1 mouse cellular context compared by ENCODE assay signal in the genomic region with DNA sequence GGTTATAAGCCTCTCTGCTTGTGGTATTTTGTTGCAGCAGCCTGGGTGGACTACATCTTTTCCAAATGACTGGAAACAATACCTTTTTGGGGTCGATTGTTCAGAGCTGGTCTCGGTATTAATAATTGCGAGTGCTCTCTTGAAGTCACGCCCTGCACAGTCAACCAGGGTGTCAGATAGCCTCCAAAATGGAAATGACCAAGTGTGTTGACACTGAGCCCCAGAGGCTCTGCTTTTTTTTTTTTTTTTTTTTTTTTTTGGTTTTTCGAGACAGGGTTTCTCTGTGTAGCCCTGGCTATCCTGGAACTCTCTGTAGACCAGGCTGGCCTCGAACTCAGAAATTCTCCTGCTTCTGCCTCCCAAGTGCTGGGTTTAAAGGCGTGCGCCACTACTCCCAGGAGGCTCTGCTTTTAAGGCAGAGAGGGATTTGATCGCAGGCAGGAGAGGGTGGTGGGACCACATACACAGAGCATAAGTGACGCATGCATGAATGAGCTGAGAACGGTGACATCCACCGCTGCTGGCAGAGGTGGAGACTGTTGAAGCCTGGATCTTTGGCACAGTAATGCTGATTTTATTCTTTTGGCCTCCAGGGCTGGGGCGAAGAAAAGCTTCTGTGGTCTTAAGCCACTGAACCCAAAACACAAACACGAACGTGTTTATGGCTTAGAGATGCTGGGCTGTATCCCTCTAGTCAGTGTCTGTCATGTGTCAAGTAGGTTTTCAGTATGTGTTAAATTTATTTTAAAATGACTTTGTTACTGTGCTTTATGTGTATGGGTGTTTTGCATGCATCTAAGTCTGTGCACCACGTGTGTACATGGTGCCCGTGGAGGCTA.
TF ChIP-seq lines count a peak whose summit lies in the region.

No protein-coding gene starts in this region.

TF ChIP-seq in CH12.LX, 34 proteins besides CTCF, POLR2A, EP300 and RAD21:
- TF ChIP-seq ELF1 (IDR thresholded peaks at IDR 0.05; ENCODE audit: low read depth, low read length) (no peak), MEF2A (IDR thresholded peaks at IDR 0.05; ENCODE audit: borderline replicate concordance, low read depth, low read length) (peak; percentile 64; the same call in 1 of the 2 replicates), SIN3A (IDR thresholded peaks at IDR 0.05; ENCODE audit: low read length) (0 out of 2 replicates have a peak, but pooled peaks have one; percentile 34), MAFK (IDR thresholded peaks at IDR 0.05; ENCODE audit: insufficient replicate concordance, low read length) (no peak), ZC3H11A (IDR thresholded peaks at IDR 0.05; ENCODE audit: low read depth, low read length) (no peak), MYC (IDR thresholded peaks at IDR 0.05; ENCODE audit: low read depth, low read length) (no peak), BHLHE40 (IDR thresholded peaks at IDR 0.05; ENCODE audit: low read depth, low read length) (peak; percentile 78), ETS1 (conservative IDR thresholded peaks at IDR 0.05; ENCODE audit: low read depth, low read length) (peak; percentile 56), E2F4 (IDR thresholded peaks at IDR 0.05; ENCODE audit: insufficient replicate concordance, low read depth, low read length) (no peak), TBP (conservative IDR thresholded peaks at IDR 0.05; ENCODE audit: low read depth, low read length) (no peak), UBTF (IDR thresholded peaks at IDR 0.05; ENCODE audit: low read depth, low read length) (no peak), ZNF384 (IDR thresholded peaks at IDR 0.05; ENCODE audit: low read depth, low read length) (peak; percentile 80), GABPA (IDR thresholded peaks at IDR 0.05; ENCODE audit: insufficient replicate concordance, low read depth, low read length) (no peak), IRF4 (IDR thresholded peaks at IDR 0.05; ENCODE audit: low read depth, low read length) (peak; percentile 81), RCOR1 (conservative IDR thresholded peaks at IDR 0.05; ENCODE audit: low read depth, low read length) (0 out of 2 replicates have a peak, but pooled peaks have one; percentile 49), CHD1 (IDR thresholded peaks at IDR 0.05; ENCODE audit: low read depth, low read length) (no peak), NRF1 (IDR thresholded peaks at IDR 0.05; ENCODE audit: low read depth, low read length) (no peak), TCF12 (IDR thresholded peaks at IDR 0.05; ENCODE audit: low read depth, low read length) (0 out of 2 replicates have a peak, but pooled peaks have one; percentile 22), ZKSCAN1 (IDR thresholded peaks at IDR 0.05; ENCODE audit: borderline replicate concordance, low read depth, low read length) (no peak), JUND (conservative IDR thresholded peaks at IDR 0.05; ENCODE audit: low read depth, low read length) (peak; percentile 52; the same call in 1 of the 2 replicates), MAZ (IDR thresholded peaks at IDR 0.05; ENCODE audit: low read depth, low read length) (no peak), NELFE (IDR thresholded peaks at IDR 0.05; ENCODE audit: low read depth, low read length) (no peak), MXI1 (IDR thresholded peaks at IDR 0.05; ENCODE audit: low read depth, low read length) (peak; percentile 32; the same call in 1 of the 2 replicates), USF2 (conservative IDR thresholded peaks at IDR 0.05; ENCODE audit: low read depth, low read length) (no peak)
